Mouse (Mus musculus) cortical plate, adult 2 months (tissue): Measurements from ENCODE around the gene Vasn.

ENCODE experiments used
- CTCF ChIP-seq: fragments of 200-500 bp; IDR thresholded peaks from 2 replicates; pipeline ENCODE4 v1.5.1; 2011; ENCODE audit warnings: mild to moderate bottlenecking, control low read depth, low read length; ENCODE audit not compliant: insufficient read depth; ENCODE audit errors: extremely low read depth
- POLR2A ChIP-seq: fragments of 200-500 bp; IDR thresholded peaks from 2 replicates; pipeline ENCODE4 v1.6.1; 2011; ENCODE audit warnings: mild to moderate bottlenecking, low read length, control low read depth; ENCODE audit not compliant: insufficient read depth; ENCODE audit errors: extremely low read depth

DNA sequence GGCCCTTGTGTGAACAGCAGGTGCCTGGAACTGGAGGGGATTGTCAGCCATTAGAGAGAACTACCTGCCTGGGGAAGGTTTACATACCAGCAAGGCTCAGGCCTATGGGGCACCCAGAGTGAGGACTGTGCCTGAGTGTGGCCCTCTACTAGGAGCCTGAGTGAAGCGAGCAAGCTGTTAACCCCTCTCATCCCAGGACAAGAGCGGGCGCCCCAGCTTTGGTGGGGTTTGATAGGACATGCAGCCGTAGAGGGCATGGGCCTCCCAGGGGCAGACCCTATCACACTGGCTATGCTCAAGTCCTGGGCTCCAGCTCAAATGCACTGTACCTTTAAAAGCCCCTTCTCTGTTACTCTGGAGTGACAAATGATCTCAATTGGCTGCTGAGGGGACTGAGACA is 7.1 kb downstream of the Vasn start:
- TF ChIP-seq CTCF (no peak), POLR2A (no peak)
